Mouse (Mus musculus): ENCODE measurements around the gene Dmrta1. TPM values are rescaled to one million over a fixed set of nuclear protein-coding genes. Genes with fewer than 3 reads are reported as not detected.

Dmrta1 gene
- total RNA-seq (2015; ENCODE audit: low replicate concordance): not detected in 2 replicates
- total RNA-seq (2017; ENCODE audit: low replicate concordance): not detected in 2 replicates

DNA sequence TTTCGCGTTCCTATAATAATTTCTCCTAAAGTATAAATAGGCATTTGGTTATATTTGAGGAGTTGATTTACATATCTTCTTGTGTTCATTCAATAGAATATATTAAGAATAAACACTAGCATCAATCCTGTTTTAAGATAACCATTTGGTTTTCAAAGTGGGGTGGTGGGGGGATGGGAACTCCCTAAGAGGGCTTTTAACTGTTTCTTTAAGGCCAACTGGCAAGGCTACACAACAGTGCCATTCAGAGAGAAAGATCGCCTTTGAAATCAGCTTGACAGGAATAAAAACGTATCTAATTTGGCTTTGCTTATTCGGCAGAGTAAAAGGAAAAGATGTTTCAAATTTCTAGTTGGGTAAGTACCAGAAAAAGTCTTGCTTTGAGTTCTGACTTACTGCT is at the start of gene Dmrta1:
Dmrta1 (plus strand) TSS at position 242 of the 400 bp plus-strand sequence.
- no peak for ATAC-seq (replicated peaks; ENCODE audit: low FRiP score, poor library complexity, severe bottlenecking)

DNA sequence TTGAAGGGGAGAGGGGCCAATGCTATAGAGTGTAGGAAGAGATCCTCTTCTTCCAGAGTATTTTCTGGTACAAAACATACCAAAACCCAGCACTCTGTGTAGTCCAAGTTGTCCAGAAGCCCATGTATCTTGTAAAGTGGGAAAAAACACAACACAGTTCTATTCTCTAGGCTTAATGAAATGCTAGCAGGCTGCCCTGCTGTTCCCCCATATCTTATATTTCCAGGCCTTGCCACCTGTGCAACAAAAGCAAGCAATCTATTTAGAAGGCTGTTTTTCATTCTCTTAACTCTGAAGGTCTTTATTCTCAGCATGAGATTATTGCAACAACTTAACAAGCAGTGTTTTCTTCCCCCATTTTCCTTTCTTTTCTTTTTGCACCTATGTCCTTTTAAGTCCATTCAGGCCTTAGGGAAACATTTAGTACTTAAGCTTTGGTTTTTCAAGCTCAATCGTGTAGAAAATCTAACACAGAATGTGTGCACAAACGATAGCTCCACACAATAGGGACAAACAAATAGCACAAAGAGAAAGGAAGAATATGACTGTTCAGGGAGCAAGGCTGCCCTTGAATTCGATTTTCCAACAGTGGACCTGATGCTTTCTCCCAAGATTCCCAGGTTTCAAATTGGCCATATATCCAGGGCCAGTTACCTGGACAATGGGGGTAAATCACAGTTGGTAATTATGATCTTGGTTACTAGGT is 48.7 kb upstream of the Dmrta1 start:
- ATAC-seq (replicated peaks; ENCODE audit: low FRiP score, poor library complexity, severe bottlenecking): no peak

DNA sequence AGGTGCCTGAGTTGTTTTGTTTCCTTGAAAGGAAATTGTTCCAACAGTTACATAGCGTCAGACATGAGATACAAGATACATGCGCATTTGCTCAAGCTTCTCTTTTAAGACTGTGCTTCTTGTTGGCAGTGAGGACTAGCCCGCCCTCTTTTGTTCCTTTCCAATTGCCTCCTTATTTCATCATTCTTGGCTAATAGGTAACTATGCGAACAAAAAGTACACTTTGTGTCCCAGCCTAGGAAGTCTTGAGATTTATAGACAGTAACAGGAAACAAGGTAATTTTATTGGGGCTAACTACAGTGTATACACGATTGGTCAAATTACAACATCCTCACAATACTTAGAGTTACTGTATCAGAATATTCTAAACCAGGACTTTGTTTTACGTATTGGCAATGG is 47.7 kb upstream of the Dmrta1 start:
- no peak for ATAC-seq (replicated peaks; ENCODE audit: low FRiP score, poor library complexity, severe bottlenecking)

DNA sequence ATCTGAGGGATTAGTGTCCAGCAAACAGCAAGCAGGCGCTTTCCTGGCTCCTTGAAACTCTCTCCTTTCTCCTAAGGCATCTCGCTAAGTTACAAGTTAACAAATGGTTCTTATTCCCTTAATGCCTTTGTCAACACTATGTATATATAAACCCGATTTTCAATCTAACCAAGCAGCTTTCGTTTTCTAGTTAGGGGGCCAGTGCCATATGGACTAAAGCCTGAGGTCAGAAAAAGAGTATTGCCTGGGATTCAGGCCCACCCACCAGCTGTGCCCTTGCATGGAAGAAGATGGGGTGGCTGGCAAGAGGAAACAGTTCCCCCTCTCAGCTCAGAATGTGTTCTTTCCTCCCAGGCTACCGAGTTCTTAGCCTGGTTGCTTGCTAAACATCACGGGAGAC is 40.6 kb upstream of the Dmrta1 start:
- no peak for ATAC-seq (replicated peaks; ENCODE audit: low FRiP score, poor library complexity, severe bottlenecking)

DNA sequence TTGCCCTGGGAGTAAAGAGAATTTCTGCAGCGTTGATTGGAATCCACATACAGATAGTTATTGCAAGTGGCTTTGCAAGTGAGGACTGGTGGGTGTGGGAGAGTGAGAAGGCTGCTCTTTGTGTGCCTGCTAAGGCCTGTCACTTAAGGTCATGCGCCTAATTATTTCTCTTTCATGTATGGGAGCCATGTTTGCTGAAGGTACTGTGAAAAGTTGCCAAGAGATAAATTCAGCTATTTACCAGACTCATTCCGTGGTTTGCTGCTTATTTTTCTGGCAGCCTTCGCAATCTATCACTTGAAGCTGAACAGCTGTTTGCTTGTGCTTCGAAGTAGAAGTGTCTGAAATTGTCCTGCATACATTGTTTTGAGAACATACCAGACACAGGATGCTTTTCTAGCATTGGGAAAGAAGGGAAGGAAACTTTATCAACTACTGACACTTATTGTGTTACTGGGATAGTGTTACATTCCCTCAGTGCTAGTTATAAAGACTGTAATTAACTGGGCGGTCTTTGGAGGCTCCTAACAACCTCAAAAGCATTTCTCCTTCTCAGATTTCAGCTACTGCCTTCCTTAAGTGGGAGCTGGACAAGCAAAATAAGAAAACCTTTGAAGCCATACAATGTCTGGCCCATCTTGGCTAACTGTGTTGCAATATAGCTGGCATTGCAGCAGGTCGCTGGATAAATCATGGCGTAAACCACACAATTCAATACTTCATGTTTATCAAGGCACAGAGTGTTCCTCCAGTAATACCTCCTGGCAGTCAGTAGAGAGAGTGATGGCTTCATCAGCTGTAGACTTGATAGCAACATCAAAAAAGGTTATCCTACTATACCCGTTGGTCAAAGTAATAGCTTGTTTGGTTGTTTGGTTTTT is 34.8 kb upstream of the Dmrta1 start:
- no peak for ATAC-seq (replicated peaks; ENCODE audit: low FRiP score, poor library complexity, severe bottlenecking)

DNA sequence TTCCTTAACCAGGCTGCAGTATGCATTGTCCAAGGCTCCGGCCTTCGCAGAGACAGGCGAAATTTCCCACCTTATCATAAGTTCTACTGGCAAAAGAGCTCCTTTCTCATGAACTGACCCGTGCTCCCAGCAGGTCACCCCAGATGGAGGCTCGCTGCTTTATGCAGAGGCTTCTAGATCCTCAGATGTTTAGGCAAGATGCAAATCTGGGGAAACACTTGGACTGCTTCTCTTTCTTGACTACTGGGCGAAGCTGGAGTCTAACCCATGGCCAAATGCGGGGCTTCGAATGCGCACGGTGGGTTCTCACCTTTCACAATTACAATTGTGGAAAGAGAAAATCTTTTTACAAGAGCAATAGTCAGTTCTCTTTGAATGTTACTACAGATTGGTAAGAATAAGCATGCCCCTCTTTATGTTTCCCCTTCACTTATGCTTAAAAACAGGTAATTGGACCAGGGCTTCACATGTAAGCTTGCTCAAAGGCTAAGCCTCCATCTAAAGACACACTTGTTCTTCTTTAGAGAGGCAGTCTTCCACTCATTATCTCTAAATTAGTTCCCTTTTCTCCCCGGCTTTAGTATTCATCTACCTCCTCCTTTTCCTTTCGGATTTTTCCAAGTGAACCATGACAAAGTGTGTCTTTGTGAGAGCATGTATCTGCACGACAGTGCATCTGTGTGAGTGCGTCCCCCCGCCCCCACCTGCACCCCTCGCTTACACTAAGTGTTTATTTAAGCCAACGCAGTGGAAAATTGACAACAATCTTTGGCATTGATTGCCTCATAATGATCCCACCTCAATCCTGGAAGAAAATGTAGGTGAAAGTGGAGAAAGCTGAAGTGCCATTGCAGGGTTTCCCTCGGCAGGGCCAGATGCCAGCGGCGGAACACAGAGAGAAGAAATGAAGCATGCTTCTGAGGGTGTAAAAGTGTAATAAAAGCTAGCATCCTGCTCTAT is 28.6 kb upstream of the Dmrta1 start:
- no peak for ATAC-seq (replicated peaks; ENCODE audit: low FRiP score, poor library complexity, severe bottlenecking)

DNA sequence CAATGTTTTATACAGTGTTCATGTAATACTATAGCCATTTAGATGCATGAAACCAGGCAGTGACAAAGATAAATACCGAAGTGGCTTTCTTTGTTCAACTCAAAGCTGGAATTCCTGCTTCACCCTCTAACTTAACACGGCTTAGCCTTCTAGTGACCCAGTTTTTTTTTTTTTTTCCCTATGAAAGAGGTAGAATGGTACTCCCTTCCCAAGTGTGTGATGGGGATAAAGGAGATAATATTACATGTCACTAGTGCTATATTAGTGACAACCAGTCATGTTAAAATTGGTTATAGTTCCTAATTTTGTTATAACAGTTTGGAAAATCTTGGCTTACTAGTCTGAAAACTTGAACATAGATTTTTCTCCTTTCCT is 27.9 kb upstream of the Dmrta1 start:
- ATAC-seq (replicated peaks; ENCODE audit: low FRiP score, poor library complexity, severe bottlenecking): no peak

DNA sequence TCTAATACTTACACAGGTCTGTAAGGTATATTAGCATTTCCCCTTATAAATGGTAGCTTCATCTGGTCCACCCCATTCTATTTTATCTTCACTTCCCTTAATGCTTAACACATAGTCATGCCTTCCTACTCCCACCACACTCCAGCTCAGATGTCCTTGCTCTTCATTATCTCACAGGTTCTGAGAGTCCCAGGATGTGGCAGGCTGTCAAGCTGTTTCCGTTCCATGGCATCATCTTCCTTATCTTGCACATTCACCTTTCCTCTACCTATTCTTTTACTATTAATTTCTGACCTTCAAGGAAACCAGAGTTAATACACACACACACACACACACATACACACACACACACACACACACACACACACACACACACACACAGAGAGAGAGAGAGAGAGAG is 27.5 kb upstream of the Dmrta1 start:
- no peak for ATAC-seq (replicated peaks; ENCODE audit: low FRiP score, poor library complexity, severe bottlenecking)

DNA sequence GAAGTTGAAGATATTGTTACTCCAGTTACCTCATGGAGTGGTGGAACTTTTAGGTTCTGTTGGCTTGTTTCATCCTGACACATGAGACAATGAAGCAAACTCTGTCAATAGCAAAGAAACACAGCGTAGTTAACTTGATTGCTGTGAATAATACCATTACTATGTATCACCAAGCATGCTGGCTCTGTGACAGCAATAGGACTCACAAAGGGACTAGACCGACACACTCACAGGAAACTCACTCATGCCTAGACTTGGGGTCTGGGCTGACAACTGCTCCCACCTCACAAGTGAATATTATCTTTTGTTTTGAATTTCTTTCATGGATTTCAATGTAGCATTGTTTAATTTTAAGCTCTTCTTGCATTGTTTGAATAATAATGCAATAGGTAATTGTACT is 15.8 kb upstream of the Dmrta1 start:
- no peak for ATAC-seq (replicated peaks; ENCODE audit: low FRiP score, poor library complexity, severe bottlenecking)

DNA sequence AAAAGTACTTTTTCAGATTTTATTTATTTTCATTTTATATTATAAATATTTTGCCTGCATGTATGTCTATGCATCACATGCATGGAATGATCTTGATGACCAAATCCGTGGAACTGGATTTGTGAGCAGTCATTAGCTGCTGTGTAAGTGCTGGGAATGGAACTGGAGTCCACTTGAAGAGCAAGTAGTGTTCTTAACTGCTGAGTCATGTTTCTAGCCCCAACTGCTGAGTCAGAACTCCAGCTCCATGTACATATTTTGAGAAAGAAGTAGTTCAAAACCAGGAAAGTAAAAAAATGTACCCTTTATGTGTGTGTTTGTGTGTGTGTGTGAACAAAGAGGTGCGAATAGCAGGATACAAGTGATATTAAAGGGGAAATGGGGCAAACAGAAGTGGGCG is 4.5 kb upstream of the Dmrta1 start:
- ATAC-seq (replicated peaks; ENCODE audit: low FRiP score, poor library complexity, severe bottlenecking): no peak

DNA sequence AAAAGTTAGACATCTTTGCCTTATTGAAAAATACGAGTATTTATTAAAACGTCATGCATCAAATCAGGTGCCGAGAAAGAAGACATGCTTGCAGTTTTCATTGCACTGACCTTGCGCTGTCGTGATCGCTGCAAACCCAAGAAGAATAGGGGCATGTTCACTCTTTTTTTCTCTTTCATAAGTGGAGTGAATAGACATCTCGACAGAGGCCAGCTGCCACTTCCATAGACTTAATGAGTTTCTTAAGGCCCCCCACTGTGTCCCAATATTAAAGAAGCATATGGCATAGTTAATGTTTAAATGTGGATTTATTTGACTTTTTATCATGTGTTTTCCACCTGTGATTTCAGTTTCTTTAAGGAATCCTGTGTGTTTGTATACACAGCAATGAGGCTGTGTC is 1.3 kb upstream of the Dmrta1 start:
- no peak for ATAC-seq (replicated peaks; ENCODE audit: low FRiP score, poor library complexity, severe bottlenecking)

DNA sequence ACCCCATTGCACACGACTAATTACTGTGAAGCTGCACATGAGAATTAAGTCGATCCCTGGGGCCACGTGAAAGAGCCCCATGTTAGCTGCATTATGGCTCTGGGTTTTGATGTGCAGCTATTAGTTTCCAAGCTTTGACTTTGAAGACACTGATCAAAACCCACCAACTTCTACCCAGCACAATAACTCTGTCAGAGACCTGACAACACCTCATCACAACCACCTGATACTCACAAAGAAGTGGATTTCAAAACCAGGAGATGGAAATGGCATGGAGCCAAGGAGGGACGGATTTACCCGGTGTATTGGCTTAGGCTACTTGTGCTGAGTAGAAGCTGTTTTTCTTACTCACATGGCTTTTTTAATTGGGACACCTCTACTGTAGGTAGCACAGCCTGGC is 523 bp upstream of the Dmrta1 start:
- no peak for ATAC-seq (replicated peaks; ENCODE audit: low FRiP score, poor library complexity, severe bottlenecking)

DNA sequence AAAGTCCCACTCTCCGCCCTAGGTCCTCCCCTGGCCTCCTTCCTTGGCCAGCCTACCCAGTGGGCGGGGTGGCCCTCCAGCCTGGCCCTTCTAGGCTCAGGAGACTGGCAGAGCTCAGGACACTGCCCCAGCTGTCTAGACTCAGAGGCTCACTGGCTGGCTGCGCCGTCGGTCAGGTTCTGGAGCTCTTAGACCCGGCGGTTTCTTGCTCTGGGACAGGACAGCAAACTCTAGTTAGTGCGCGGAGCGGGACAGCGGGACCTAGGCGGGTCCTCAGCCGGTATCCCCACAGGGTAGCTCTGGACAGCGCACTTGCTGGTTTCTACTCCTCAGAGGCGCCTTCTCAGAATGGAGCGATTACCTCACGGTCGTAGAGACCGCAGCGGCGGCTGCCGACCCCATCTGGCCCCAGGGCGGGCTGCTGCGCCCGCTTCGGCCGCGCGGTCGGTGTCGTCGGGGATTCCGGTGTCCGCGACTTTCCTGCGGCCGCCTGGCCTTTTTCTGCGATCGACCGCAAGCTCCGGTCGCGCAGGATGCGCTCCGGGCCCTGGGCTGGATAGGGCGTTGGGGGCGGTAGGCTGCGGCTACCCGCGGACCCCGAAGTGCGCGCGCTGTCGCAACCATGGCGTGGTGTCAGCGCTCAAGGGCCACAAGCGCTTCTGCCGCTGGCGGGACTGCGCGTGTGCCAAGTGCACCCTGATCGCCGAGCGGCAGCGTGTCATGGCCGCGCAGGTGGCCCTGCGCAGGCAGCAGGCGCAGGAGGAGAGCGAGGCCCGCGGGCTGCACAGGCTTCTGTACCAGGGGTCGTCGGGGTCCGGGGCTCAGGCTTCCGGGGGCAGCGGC is 8.9 kb downstream of the Dmrta1 start:
- no peak for ATAC-seq (replicated peaks; ENCODE audit: low FRiP score, poor library complexity, severe bottlenecking)

DNA sequence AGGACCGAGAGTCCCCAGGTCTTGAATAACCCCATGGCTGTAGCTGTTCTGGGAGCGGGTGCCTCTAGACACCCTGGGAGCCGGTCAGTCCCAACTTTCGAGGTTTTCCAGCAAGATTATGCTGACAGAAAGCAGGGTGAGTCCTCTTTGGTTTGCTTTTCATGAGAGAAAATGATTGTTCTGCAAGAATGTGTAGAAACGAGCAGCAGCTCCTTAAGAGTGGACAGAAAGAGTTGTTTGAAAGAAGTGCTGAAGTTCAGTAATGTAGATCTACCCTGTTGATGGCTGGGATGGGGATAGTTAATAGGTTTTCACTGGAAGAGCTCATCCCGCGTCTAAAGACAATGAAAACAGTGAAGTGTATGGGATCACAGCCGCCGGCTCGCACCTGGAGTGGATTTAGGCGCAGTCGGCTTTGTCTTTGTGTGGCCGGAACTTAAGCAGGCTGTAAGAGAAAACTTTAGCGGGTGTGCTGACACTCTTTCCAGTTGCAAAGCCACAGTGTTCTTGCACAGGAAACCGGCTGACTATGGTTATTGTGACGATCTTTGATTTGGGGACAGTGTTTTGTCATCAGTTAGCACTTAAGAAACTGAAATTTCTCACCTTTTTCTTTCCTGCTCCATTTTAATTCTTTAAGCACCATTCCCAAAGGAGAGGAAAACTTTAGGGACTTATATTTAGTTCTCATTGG is 9.7 kb downstream of the Dmrta1 start:
- no peak for ATAC-seq (replicated peaks; ENCODE audit: low FRiP score, poor library complexity, severe bottlenecking)

DNA sequence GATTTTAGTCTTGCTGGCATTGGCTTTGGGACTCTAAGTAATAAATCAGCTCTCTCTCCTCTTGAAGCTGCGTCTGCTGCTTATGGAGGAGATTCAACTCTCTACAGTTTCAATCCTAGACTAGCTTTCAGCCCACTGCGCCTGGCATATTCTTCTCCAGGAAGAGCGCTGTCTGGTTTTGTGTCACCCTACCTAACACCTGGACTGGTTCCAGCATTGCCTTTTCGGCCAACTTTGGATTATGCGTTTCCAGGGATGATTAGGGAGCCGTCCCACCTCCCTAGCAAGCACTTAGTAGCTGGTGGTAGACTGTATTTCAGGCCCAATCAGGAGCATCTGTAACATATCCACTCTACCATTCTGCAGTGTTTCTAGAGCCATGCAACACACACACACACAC is 12.7 kb downstream of the Dmrta1 start:
- no peak for ATAC-seq (replicated peaks; ENCODE audit: low FRiP score, poor library complexity, severe bottlenecking)

DNA sequence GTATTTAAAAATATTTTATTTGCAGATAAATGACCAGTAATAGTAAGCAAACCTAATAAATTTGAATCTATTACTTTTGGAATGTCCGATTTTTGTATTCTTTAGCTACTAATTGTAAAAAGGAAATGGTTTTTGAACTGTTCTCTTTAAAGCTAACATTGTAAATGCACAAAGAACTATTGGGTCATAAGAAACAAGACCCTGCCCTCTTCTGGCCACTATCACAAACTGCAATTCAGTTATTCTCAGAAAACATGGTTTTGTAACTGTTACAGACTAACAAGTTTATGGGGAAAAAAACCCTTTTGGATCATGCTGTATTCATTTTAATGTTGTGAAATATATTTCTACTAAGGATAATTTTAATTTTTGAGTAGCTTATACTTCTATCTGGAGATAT is 13.5 kb downstream of the Dmrta1 start:
- no peak for ATAC-seq (replicated peaks; ENCODE audit: low FRiP score, poor library complexity, severe bottlenecking)

DNA sequence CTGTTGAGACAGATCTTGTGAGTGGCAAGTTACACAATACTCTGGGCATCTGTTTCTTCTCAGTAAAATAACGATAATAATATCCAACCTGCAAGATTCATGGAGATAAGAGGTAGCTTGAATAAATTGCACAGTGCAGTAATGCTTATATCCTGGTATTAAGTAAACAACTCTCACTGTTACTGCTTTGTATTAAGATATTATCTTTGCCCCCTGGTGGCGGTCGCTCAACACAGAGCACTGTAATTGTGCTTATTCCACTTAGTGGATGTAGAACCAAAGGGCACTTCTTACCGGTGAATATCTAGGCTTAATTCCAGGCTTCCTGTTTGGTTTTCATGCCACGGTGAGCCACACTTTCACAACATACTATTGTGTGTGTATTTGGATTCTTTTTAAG is 16.4 kb downstream of the Dmrta1 start:
- ATAC-seq (replicated peaks; ENCODE audit: low FRiP score, poor library complexity, severe bottlenecking): no peak

DNA sequence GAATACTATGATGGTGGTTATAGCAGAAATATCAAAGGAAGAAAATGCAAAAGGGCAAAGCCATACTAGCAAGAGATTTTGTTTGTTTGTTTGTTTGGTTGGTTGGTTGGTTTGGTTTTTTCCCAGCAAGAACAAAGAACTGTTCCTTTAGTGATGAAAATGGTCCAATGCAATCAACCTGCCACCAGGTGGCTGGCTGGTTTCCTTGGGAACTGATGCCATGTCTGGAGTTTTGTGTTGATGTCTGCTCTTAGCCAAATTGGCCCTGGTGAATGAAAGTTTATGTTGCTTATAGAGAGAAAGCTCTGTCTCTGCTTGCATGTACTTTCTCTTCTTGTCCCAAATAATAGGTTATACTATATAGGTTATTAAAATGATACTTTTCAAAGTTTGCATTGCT is 18.7 kb downstream of the Dmrta1 start:
- ATAC-seq (replicated peaks; ENCODE audit: low FRiP score, poor library complexity, severe bottlenecking): no peak
